Mouse (Mus musculus) kidney, embryonic 16.5 days (tissue): ENCODE data around the gene Eepd1. TPM values are rescaled to one million over a fixed set of nuclear protein-coding genes. Genes with fewer than 3 reads are reported as not detected.
A peak's percentile ranks its signal among the peaks of the same experiment; 100 is the strongest.

Source experiments
- ATAC-seq: fragments of 200-750 bp; cut with Nextera tagmentation; 2 replicates; pipeline ENCODE4 v1.8.0; 2017; ENCODE audit warnings: moderate TSS enrichment; ENCODE audit not compliant: low FRiP score, low TSS enrichment
- H3K27ac ChIP-seq: fragments of 300-500 bp; sonication (generic); 2 replicates; pipeline ENCODE4 v1.5.1; 2014; ENCODE audit warnings: low read length
- H3K27me3 ChIP-seq: fragments of 300-500 bp; sonication (generic); 2 replicates; pipeline ENCODE4 v1.6.1; 2014; ENCODE audit warnings: low read length, control low read depth, mixed read lengths; ENCODE audit not compliant: insufficient read depth
- H3K36me3 ChIP-seq: fragments of 300-500 bp; sonication (generic); 2 replicates; pipeline ENCODE4 v1.6.1; 2014; ENCODE audit warnings: low read length, control low read depth, mixed read lengths; ENCODE audit not compliant: insufficient read depth
- H3K4me1 ChIP-seq: fragments of 300-500 bp; sonication (generic); 2 replicates; pipeline ENCODE4 v1.6.1; 2014; ENCODE audit warnings: low read length, control low read depth, mixed read lengths; ENCODE audit not compliant: insufficient read depth
- H3K4me2 ChIP-seq: fragments of 300-500 bp; sonication (generic); replicated peaks from 2 replicates; pipeline ENCODE4 v1.6.1; 2014; ENCODE audit warnings: low read depth, low read length
- H3K4me3 ChIP-seq: fragments of 300-500 bp; sonication (generic); 2 replicates; pipeline ENCODE4 v1.5.1; 2014; ENCODE audit warnings: mild to moderate bottlenecking, low read length
- H3K9ac ChIP-seq: fragments of 300-500 bp; sonication (generic); replicated peaks from 2 replicates; pipeline ENCODE4 v1.6.1; 2014; ENCODE audit warnings: low read length
- H3K9me3 ChIP-seq: fragments of 300-500 bp; sonication (generic); 2 replicates; pipeline ENCODE4 v1.6.1; 2016; ENCODE audit warnings: low read length, control low read depth
- WGBS: fragments of 180-500 bp; shearing (Covaris S2); extraction: QIAGEN DNeasy Blood & Tissue Kit; methylation state at CpG from one replicate; pipeline ENCODE4 v1.1.7; 2014; 5-methylcytosine and 5-hydroxymethylcytosine counted together
- polyA plus RNA-seq: library from polyadenylated mRNA; unstranded; fragments of >200 nt; fragmentation: Nextera tagmentation; extraction: Ambion mirVana; gene quantifications from 2 replicates; pipeline ENCODE4 v1.2.1, GENCODE M21; 2015

The Eepd1 gene
- polyA plus RNA-seq, 1 experiment from 2014 or later: 7.8 TPM

GRCm38 (mm10) chr9:25583621-25584020 lies 102.3 kb downstream of the Eepd1 start:
- no peak for ATAC-seq
- Histone ChIP-seq H3K4me2 (no peak overlapping the region), H3K9ac (no peak overlapping the region), H3K36me3 (no peaks in the 10 kb centered on the region), H3K4me3 (no peak overlapping the region), H3K4me1 (no peaks in the 10 kb centered on the region), H3K9me3 (no peaks in the 10 kb centered on the region), H3K27me3 (no peaks in the 10 kb centered on the region), H3K27ac (no peak overlapping the region)
- WGBS: 92% methylated on average over 2 of the region's 2 CpGs

- no peak overlapping the region for H3K9ac ChIP-seq
Measured at GRCm38 (mm10) chr9:25585614-25586013, 104.3 kb downstream of the Eepd1 start.

GRCm38 (mm10) chr9:25588581-25588980 lies 107.2 kb downstream of the Eepd1 start:
- WGBS: 94% methylated on average over 2 of the region's 2 CpGs
- Histone ChIP-seq H3K27ac (no peak overlapping the region), H3K4me3 (no peak overlapping the region), H3K36me3 (no peaks in the 10 kb centered on the region), H3K9me3 (no peaks in the 10 kb centered on the region), H3K9ac (no peak overlapping the region), H3K4me1 (peaks cover 8% of the 10 kb centered on the region), H3K4me2 (no peak overlapping the region), H3K27me3 (no peaks in the 10 kb centered on the region)
- no peak for ATAC-seq

More at GRCm38 (mm10) chr9:25585614-25586013, 104.3 kb downstream of the Eepd1 start:
- H3K27ac ChIP-seq: no peak overlapping the region
- H3K4me1 ChIP-seq: no peaks in the 10 kb centered on the region
- no peaks in the 10 kb centered on the region for H3K9me3 ChIP-seq
- no peak overlapping the region for H3K4me3 ChIP-seq
- H3K4me2 ChIP-seq: no peak overlapping the region
- no peaks in the 10 kb centered on the region for H3K36me3 ChIP-seq
- ATAC-seq: no peak
- H3K27me3 ChIP-seq: no peaks in the 10 kb centered on the region
- WGBS: 11% methylated on average over 1 of the region's 1 CpGs

DNA sequence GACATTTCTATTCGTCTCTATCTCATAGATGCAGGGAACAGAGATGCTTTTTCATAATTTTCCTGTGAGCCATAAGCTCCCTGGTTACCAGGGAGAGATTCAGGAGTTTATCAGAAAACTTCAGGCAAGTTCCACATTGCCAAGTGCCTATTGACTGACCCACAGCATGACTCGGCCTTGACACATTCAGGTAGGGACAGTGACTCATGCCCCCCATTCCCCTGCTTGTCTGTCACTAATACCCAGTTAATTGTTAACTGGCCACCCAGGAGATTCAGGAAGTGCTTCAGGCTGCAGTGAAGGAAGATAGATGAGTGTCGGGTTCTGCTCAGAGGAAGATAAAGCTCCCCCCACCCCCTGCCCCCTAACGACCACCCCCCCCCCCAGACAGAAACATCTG lies 109.4 kb downstream of the Eepd1 start:
- H3K4me3 ChIP-seq: no peak overlapping the region
- ATAC-seq: no peak
- H3K27ac ChIP-seq: no peak overlapping the region
- H3K9me3 ChIP-seq: no peaks in the 10 kb centered on the region
- no peaks in the 10 kb centered on the region for H3K27me3 ChIP-seq
- H3K9ac ChIP-seq: no peak overlapping the region
- no peak overlapping the region for H3K4me2 ChIP-seq
- H3K36me3 ChIP-seq: no peaks in the 10 kb centered on the region
- peaks cover 8% of the 10 kb centered on the region for H3K4me1 ChIP-seq
- WGBS: 47% methylated on average over 4 of the region's 4 CpGs

- ATAC-seq: peak; percentile 82
- 0 out of 2 replicates have a peak overlapping the region, but pooled peaks have one; percentile 36 for H3K9ac ChIP-seq
- no peaks in the 10 kb centered on the region for H3K9me3 ChIP-seq
- no peaks in the 10 kb centered on the region for H3K27me3 ChIP-seq
- H3K27ac ChIP-seq: no peak overlapping the region
- peaks cover 8% of the 10 kb centered on the region for H3K4me1 ChIP-seq
- H3K36me3 ChIP-seq: no peaks in the 10 kb centered on the region
- peak overlapping the region; percentile 22 for H3K4me3 ChIP-seq
- WGBS: 22% methylated on average over 15 of the region's 15 CpGs
- peak overlapping the region; percentile 49 for H3K4me2 ChIP-seq
Measured at GRCm38 (mm10) chr9:25591390-25592354, 110.3 kb downstream of the Eepd1 start.

- ATAC-seq: peak; percentile 16; the same call in 1 of the 2 replicates
- Histone ChIP-seq H3K4me1 (peaks cover 8% of the 10 kb centered on the region), H3K36me3 (no peaks in the 10 kb centered on the region), H3K9ac (no peak overlapping the region), H3K9me3 (no peaks in the 10 kb centered on the region), H3K27ac (no peak overlapping the region), H3K4me2 (peak overlapping the region; percentile 49; the same call in 1 of the 2 replicates), H3K27me3 (no peaks in the 10 kb centered on the region), H3K4me3 (no peak overlapping the region)
- WGBS: 59% methylated on average over 4 of the region's 4 CpGs
Measured at GRCm38 (mm10) chr9:25592355-25592955, 111.1 kb downstream of the Eepd1 start.

DNA sequence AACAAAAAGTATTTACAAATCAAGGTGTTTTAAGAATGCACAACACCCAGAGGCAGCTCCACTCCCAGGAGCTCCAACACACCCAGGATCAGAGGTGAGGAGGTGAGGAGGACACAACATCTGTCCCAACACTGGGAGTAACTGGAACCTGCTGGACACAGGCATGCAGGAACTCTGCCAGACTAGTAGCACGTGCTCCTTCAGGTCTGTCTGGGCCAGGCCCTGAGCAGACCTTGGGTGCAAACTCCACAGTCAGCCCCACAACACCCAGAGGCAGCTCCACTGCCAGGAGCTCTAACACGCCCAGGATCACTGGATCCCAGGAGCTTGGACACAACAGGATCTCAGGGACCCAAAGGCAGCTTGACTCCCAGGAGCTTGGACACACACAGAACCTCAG lies 143.4 kb downstream of the Eepd1 start:
- ATAC-seq: no peak
- no peak overlapping the region for H3K4me2 ChIP-seq
- no peak overlapping the region for H3K4me3 ChIP-seq
- H3K27ac ChIP-seq: no peak overlapping the region
- H3K36me3 ChIP-seq: no peaks in the 10 kb centered on the region
- WGBS: 60% methylated on average over 2 of the region's 2 CpGs
- no peak overlapping the region for H3K9ac ChIP-seq
- no peaks in the 10 kb centered on the region for H3K9me3 ChIP-seq
- H3K27me3 ChIP-seq: no peaks in the 10 kb centered on the region
- no peaks in the 10 kb centered on the region for H3K4me1 ChIP-seq

DNA sequence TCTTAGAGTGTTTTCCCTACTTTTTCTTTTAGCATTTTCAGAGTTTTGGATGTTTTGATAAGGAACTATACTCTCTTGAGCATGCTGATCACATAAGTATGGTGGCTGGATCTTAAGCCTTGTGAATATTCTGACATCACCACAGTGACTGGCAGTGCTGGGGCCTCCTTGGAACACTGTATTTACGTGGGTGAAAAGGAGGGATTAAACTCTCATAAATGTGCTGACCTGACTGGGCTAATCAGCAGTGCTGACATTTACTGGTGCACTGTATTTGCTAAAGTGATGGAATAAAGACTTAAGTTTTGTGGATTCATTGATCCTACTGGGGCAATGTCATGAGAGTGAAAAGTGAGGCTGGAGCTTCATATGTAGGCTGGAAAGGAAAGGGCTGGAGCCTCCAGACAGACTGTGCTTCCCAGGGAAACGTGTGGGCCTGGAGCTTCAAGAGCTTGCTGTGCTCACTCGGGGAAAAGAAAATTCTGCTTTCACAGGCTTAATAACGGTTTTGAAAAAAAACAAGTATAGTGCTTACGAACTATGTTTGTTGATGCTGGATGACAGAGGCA lies 148.3 kb downstream of the Eepd1 start:
- Histone ChIP-seq H3K4me1 (no peaks in the 10 kb centered on the region), H3K27ac (no peak overlapping the region), H3K9ac (no peak overlapping the region), H3K27me3 (no peaks in the 10 kb centered on the region), H3K9me3 (no peaks in the 10 kb centered on the region), H3K36me3 (no peaks in the 10 kb centered on the region), H3K4me3 (no peak overlapping the region), H3K4me2 (no peak overlapping the region)
- 72% methylated on average over 5 of the region's 5 CpGs for WGBS
- no peak for ATAC-seq
